Mouse (Mus musculus): ENCODE measurements at regions not wholly inside any gene's neighbourhood (a gene's known extent, or its start where the extent isn't known, plus 50 kb on each side); places are given as distances from the start of the nearest gene placed in this dataset.

GRCm38 (mm10) chr12:25210597-25210996, 113.7 kb upstream of the Id2 start:
- TF ChIP-seq CTCF (IDR thresholded peaks at IDR 0.05; ENCODE audit: borderline replicate concordance, insufficient read depth, low read depth, low read length): no peak
- TF ChIP-seq POLR2A (IDR thresholded peaks at IDR 0.05; ENCODE audit: borderline replicate concordance, insufficient read depth, low read length): no peak
